Mouse (Mus musculus): ENCODE data around the gene Lgr4. TPM values are rescaled to one million over a fixed set of nuclear protein-coding genes. Genes with fewer than 3 reads are reported as not detected.

Gene Lgr4
- polyA plus RNA-seq, 1 experiment from 2014 or later, result 8.1 TPM

GRCm38 (mm10) chr2:109970744-109971410, 53.4 kb downstream of the Lgr4 start:
- Histone ChIP-seq H3K4me2 (no peak overlapping the region), H3K36me3 (replicated peaks) (no peaks in the 10 kb centered on the region), H3K9me3 (no peaks in the 10 kb centered on the region), H3K9ac (no peak overlapping the region), H3K27me3 (replicated peaks) (no peaks in the 10 kb centered on the region), H3K4me3 (no peak overlapping the region), H3K27ac (no peak overlapping the region), H3K4me1 (no peaks in the 10 kb centered on the region)
- 71% methylated on average over 8 of the region's 8 CpGs for WGBS
- no peak for ATAC-seq (replicated peaks)

- Histone ChIP-seq H3K4me3 (no peak overlapping the region), H3K9me3 (no peaks in the 10 kb centered on the region), H3K9ac (no peak overlapping the region), H3K27me3 (replicated peaks) (no peaks in the 10 kb centered on the region), H3K27ac (no peak overlapping the region), H3K4me2 (no peak overlapping the region), H3K36me3 (replicated peaks) (no peaks in the 10 kb centered on the region), H3K4me1 (no peaks in the 10 kb centered on the region)
- 85% methylated on average over 2 of the region's 2 CpGs for WGBS
- ATAC-seq (replicated peaks), result no peak
Observed at GRCm38 (mm10) chr2:109972310-109972709, 54.9 kb downstream of the Lgr4 start.

GRCm38 (mm10) chr2:109972922-109973321, 55.5 kb downstream of the Lgr4 start:
- no peaks in the 10 kb centered on the region for H3K36me3 ChIP-seq (replicated peaks)
- no peak overlapping the region for H3K4me2 ChIP-seq
- no peak for ATAC-seq (replicated peaks)
- no peak overlapping the region for H3K4me3 ChIP-seq
- H3K27ac ChIP-seq, result no peak overlapping the region
- no peak overlapping the region for H3K9ac ChIP-seq
- H3K27me3 ChIP-seq (replicated peaks), result no peaks in the 10 kb centered on the region
- no peaks in the 10 kb centered on the region for H3K9me3 ChIP-seq
- H3K4me1 ChIP-seq, result no peaks in the 10 kb centered on the region
- WGBS, result 78% methylated on average over 7 of the region's 7 CpGs

GRCm38 (mm10) chr2:109974807-109975206, 57.4 kb downstream of the Lgr4 start:
- H3K36me3 ChIP-seq (replicated peaks), result no peaks in the 10 kb centered on the region
- WGBS, result 97% methylated on average over 7 of the region's 7 CpGs
- no peak overlapping the region for H3K27ac ChIP-seq
- no peak overlapping the region for H3K9ac ChIP-seq
- no peaks in the 10 kb centered on the region for H3K9me3 ChIP-seq
- H3K4me1 ChIP-seq, result no peaks in the 10 kb centered on the region
- H3K27me3 ChIP-seq (replicated peaks), result no peaks in the 10 kb centered on the region
- no peak overlapping the region for H3K4me3 ChIP-seq
- ATAC-seq (replicated peaks), result no peak
- H3K4me2 ChIP-seq, result no peak overlapping the region

GRCm38 (mm10) chr2:109976181-109976580, 58.7 kb downstream of the Lgr4 start:
- 85% methylated on average over 2 of the region's 2 CpGs for WGBS
- H3K27me3 ChIP-seq (replicated peaks), result no peaks in the 10 kb centered on the region
- no peaks in the 10 kb centered on the region for H3K36me3 ChIP-seq (replicated peaks)
- no peak overlapping the region for H3K4me2 ChIP-seq
- ATAC-seq (replicated peaks), result no peak; the same call in none of the 2 replicates
- H3K4me1 ChIP-seq, result no peaks in the 10 kb centered on the region
- no peak overlapping the region for H3K27ac ChIP-seq
- H3K9ac ChIP-seq, result no peak overlapping the region
- H3K4me3 ChIP-seq, result no peak overlapping the region
- H3K9me3 ChIP-seq, result no peaks in the 10 kb centered on the region

GRCm38 (mm10) chr2:109977322-109977721, 59.9 kb downstream of the Lgr4 start:
- WGBS, result 86% methylated on average over 6 of the region's 6 CpGs

GRCm38 (mm10) chr2:109979209-109979608, 61.8 kb downstream of the Lgr4 start:
- ATAC-seq (replicated peaks), result no peak
- H3K4me2 ChIP-seq, result no peak overlapping the region
- H3K4me3 ChIP-seq, result no peak overlapping the region
- no peaks in the 10 kb centered on the region for H3K27me3 ChIP-seq (replicated peaks)
- H3K9ac ChIP-seq, result no peak overlapping the region
- no peak overlapping the region for H3K27ac ChIP-seq
- no peaks in the 10 kb centered on the region for H3K9me3 ChIP-seq
- H3K36me3 ChIP-seq (replicated peaks), result no peaks in the 10 kb centered on the region
- H3K4me1 ChIP-seq, result no peaks in the 10 kb centered on the region

More at GRCm38 (mm10) chr2:109977322-109977721, 59.9 kb downstream of the Lgr4 start:
- Histone ChIP-seq H3K9ac (no peak overlapping the region), H3K4me2 (no peak overlapping the region), H3K27me3 (replicated peaks) (no peaks in the 10 kb centered on the region), H3K4me1 (no peaks in the 10 kb centered on the region), H3K36me3 (replicated peaks) (no peaks in the 10 kb centered on the region), H3K4me3 (no peak overlapping the region), H3K9me3 (no peaks in the 10 kb centered on the region), H3K27ac (no peak overlapping the region)
- no peak for ATAC-seq (replicated peaks)

- no peaks in the 10 kb centered on the region for H3K9me3 ChIP-seq
- WGBS, result 93% methylated on average over 6 of the region's 6 CpGs
- H3K27me3 ChIP-seq (replicated peaks), result no peaks in the 10 kb centered on the region
- no peaks in the 10 kb centered on the region for H3K36me3 ChIP-seq (replicated peaks)
- H3K4me3 ChIP-seq, result no peak overlapping the region
- no peak overlapping the region for H3K4me2 ChIP-seq
- H3K9ac ChIP-seq, result no peak overlapping the region
- ATAC-seq (replicated peaks), result no peak
- H3K4me1 ChIP-seq, result no peaks in the 10 kb centered on the region
- H3K27ac ChIP-seq, result no peak overlapping the region
Observed at GRCm38 (mm10) chr2:109983435-109983834, 66.0 kb downstream of the Lgr4 start.

GRCm38 (mm10) chr2:109984930-109985329, 67.5 kb downstream of the Lgr4 start:
- no peaks in the 10 kb centered on the region for H3K36me3 ChIP-seq (replicated peaks)

GRCm38 (mm10) chr2:109985560-109985959, 68.1 kb downstream of the Lgr4 start:
- Histone ChIP-seq H3K36me3 (replicated peaks) (no peaks in the 10 kb centered on the region), H3K4me1 (0 out of 2 replicates have a peak, but pooled peaks cover 5% of the 10 kb centered on the region), H3K27me3 (replicated peaks) (no peaks in the 10 kb centered on the region), H3K9ac (no peak overlapping the region), H3K4me3 (no peak overlapping the region), H3K27ac (no peak overlapping the region), H3K9me3 (no peaks in the 10 kb centered on the region), H3K4me2 (no peak overlapping the region)
- no peak for ATAC-seq (replicated peaks)
- 42% methylated on average over 9 of the region's 9 CpGs for WGBS

More at GRCm38 (mm10) chr2:109984930-109985329, 67.5 kb downstream of the Lgr4 start:
- Histone ChIP-seq H3K9ac (no peak overlapping the region), H3K4me1 (0 out of 2 replicates have a peak, but pooled peaks cover 5% of the 10 kb centered on the region), H3K4me3 (no peak overlapping the region), H3K27ac (no peak overlapping the region), H3K27me3 (replicated peaks) (no peaks in the 10 kb centered on the region), H3K4me2 (no peak overlapping the region), H3K9me3 (no peaks in the 10 kb centered on the region)
- WGBS, result 82% methylated on average over 1 of the region's 1 CpGs
- no peak for ATAC-seq (replicated peaks)

GRCm38 (mm10) chr2:109986036-109986785, 68.8 kb downstream of the Lgr4 start:
- 77% methylated on average over 11 of the region's 11 CpGs for WGBS

GRCm38 (mm10) chr2:109987946-109988345, 70.5 kb downstream of the Lgr4 start:
- no peaks in the 10 kb centered on the region for H3K36me3 ChIP-seq (replicated peaks)
- no peak overlapping the region for H3K4me2 ChIP-seq
- H3K27ac ChIP-seq, result no peak overlapping the region
- no peaks in the 10 kb centered on the region for H3K9me3 ChIP-seq
- H3K4me3 ChIP-seq, result no peak overlapping the region
- no peaks in the 10 kb centered on the region for H3K27me3 ChIP-seq (replicated peaks)
- 0 out of 2 replicates have a peak, but pooled peaks cover 5% of the 10 kb centered on the region for H3K4me1 ChIP-seq
- ATAC-seq (replicated peaks), result no peak
- H3K9ac ChIP-seq, result no peak overlapping the region
- 86% methylated on average over 5 of the region's 5 CpGs for WGBS

More at GRCm38 (mm10) chr2:109986036-109986785, 68.8 kb downstream of the Lgr4 start:
- no peak overlapping the region for H3K4me3 ChIP-seq
- no peaks in the 10 kb centered on the region for H3K36me3 ChIP-seq (replicated peaks)
- no peak overlapping the region for H3K9ac ChIP-seq
- no peak overlapping the region for H3K27ac ChIP-seq
- H3K4me2 ChIP-seq, result no peak overlapping the region
- no peaks in the 10 kb centered on the region for H3K9me3 ChIP-seq
- no peaks in the 10 kb centered on the region for H3K27me3 ChIP-seq (replicated peaks)
- ATAC-seq (replicated peaks), result no peak
- 0 out of 2 replicates have a peak, but pooled peaks cover 5% of the 10 kb centered on the region for H3K4me1 ChIP-seq
